Mouse (Mus musculus): ENCODE data around the gene Spout1.
"Not testable (repeated sequence)": the region's sequence is repeated elsewhere in the genome, so short reads cannot be mapped to it uniquely, and the experiment has no call there.

The Spout1 gene

GRCm38 (mm10) chr2:30177700-30178675 lies at the start of gene Spout1:
Spout1 (minus strand) TSS chr2:30178459.
- peak; percentile 97 for DNase-seq

- no peak for DNase-seq
Observed at GRCm38 (mm10) chr2:30216293-30216692, 38.0 kb upstream of the Spout1 start.

DNA sequence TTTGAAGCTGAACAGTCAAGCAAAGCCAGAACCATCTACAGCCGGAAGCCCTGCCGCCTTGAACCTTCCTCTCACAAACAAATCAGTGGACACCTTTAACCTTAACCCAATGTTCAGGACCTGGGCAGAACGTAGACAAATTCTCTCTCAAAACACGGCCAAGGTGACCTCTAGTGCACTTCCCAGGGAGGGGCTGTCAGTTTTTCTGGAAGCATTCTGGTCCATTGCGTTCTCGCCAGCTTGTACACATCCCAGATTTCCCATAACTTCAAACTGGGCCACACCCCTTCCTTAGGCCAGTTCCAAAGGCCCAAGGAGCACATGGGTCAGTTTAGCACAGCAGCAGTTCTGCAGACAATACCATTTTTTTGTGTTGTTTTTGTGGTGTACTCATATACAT lies 37.2 kb upstream of the Spout1 start:
- no peak for DNase-seq

GRCm38 (mm10) chr2:30214745-30215144 lies 36.5 kb upstream of the Spout1 start:
- DNase-seq = no peak

DNA sequence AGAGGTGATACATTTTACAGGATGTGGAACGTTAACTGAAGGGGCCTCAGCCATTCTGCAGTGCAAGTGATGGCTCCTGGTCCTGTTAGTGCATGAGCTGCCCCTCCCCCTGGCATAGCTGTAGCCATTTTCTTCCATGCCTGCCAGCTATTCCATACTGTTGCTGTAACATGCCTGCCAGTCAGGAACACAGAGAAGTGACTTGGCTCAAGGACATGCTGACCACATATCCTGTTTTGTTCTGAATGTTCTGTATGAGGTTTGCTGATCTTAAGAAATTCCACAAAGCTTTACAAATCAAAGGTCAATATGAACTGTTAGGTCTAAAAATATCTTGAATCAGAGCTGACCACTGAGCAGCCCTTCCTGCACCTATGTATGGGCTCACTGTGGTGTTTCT lies 34.7 kb upstream of the Spout1 start:
- no peak for DNase-seq

DNA sequence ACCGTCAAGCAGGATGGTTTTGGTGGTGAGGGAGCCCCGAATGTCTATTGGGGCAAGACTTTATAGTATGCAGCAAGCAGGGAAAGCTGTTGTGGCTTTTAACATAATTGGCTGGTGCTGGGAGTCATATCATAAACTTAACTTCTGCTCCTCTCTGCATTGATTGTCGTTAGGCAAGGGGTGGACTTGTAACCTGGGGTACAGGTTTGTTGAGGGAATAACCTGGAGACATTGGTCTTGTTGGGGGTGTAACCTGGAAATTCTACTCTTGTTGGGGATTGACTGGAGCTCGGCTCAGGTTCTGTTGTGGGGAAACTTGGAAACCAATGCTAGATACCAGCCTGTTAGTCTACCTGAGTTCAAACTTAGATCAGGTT lies 33.9 kb upstream of the Spout1 start:
- DNase-seq = no peak

GRCm38 (mm10) chr2:30211408-30212168 lies 33.3 kb upstream of the Spout1 start:
- no peak for DNase-seq

- DNase-seq = no peak
Observed at GRCm38 (mm10) chr2:30207886-30208285, 29.6 kb upstream of the Spout1 start.

DNA sequence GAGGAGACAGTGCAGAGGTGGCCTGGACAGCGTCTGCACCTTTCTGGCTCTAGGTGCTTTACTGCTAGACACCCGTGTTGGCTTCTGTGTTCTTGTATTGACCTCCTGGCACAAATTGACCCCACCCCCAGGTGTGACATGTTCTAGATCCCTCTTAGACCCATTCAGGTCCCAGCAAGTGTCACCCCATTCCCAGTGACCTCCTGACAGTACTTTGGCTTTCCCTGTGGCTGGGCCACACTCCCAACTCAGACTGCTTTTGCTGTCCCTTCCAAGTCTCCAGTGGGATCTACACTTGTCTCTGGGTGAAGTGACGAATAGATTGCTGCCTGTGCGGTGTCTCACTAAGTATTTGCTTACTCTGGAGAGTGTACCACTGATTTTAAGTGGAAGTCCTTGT lies 29.1 kb upstream of the Spout1 start:
- no peak for DNase-seq

DNA sequence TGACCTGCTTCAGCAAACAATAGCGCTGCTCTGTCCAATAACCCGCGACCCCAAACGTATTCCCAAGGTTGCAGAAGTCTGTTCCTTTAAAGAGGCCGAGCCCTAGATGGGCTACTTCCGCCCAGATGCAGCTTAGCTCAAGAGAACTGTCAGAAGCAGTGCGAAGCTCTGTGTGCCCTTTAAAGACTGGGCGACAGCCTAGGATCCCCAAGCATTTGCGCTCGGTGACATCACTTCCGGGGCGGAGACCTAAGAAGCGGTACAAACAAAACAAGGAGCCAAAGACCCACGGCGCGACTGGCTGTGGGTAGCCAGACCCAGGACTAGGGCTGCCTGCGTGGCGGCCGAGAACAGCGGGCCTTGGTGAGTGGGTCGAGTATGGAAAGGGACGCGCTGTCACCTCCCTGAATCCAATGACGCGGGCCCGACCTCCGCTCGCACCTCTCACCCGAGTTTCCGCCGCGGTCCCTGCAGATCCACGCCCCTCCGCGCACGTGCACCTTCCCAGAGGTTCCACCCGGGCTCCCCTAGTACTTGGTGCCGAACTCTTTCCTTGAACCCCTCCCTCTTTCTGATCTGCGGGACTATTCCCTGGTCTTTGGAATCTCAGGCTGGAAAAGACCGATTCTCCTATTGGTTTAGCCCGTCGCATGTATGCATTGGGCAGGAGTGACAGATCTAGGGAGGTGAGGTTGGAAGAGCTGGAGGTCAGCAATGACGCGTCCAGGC lies 27.5 kb upstream of the Spout1 start, which contains the start of gene Kyat1:
Kyat1 (minus strand) TSS at position 219 of the 729 bp plus-strand sequence.
- peak; percentile 97 for DNase-seq

GRCm38 (mm10) chr2:30205255-30205628 lies 27.0 kb upstream of the Spout1 start:
- DNase-seq = peak; percentile 59

DNA sequence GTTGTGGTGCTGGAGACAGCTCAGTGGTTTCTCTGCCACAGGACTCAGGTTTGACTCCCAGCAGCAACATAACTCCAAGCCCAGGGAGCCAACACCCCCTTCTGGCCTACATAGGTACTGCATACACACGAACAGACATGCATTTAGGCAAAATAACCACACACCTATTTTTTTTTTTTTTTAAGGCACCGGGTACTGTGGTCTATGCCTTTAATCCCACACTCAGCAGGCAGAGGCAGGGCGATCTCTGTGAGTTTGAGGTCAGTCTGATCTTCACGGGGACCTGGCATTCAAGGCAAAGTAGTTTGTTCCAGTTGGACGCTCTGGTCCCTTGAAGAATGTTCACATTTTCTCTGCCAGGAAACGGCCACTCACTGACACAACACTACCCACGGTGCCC lies 25.2 kb upstream of the Spout1 start:
- peak; percentile 30 for DNase-seq

DNA sequence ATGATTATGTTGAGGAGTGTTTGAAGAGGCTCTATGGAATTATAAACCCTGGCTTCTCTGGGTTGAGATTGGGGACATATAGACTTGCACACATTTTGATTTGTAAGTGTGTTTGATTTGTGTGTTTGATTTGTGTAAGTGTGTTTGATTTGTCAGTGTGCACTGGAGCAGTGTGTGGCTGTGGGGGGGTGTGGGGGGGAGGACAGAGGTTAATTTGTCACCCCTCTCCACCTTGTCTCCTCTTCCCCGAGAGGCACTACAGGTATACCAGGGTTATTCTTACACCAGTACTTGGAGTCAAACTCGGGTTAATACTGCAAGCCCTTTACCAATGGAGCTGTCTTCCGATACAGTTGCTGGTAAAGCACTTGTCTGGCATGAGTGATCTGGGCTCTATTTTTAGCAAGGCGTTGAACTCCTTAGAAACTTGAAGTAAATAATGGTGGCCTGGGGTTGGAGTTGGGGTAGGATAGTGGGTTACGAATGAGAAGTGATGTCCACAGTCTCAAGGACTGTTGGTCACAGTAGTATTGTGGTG lies 22.2 kb upstream of the Spout1 start:
- DNase-seq = no peak

- no peak for DNase-seq
Observed at GRCm38 (mm10) chr2:30199984-30200383, 21.7 kb upstream of the Spout1 start.

DNA sequence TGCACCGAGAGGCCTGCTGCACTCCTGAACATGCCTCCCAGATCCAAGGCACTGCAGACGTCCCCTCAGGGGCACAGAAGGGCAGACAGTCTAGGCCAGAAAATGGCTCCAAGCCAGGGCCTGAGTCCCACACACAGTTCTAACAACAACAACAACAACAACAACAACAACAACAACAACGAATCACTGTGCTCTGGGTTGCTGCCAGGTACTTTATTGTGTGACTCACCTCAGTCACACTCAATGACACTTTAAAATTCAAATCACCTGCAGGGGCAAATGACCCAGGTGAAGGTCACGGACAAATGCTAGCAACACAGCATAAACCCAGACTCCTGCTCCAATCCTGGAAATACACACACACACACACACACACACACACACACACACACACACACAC lies 19.8 kb upstream of the Spout1 start:
- DNase-seq = peak; percentile 40

DNA sequence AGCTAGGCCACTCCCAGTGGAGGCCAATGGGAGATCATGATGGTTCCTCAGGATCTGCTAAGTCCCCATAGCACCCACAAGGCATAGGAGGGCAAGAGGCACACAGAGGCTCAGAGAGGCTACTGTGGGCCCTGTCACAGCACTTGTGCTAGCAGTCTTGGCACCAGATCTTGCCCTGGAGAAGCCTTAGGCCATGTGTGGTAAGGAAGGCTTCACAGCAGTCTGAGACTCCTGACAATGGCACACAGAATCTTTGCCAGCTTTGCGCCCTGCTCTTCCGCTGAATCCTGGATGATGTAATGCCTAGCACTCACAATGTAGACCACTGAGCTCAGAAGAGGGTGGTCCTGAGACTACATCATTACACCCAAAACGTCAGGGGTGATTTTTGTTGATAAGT lies 16.4 kb upstream of the Spout1 start:
- DNase-seq = no peak

- peak; percentile 36 for DNase-seq
Observed at GRCm38 (mm10) chr2:30191790-30192580, 13.7 kb upstream of the Spout1 start.

- DNase-seq = no peak
Observed at GRCm38 (mm10) chr2:30185681-30186080, 7.4 kb upstream of the Spout1 start.

- DNase-seq = no peak
Observed at GRCm38 (mm10) chr2:30185276-30185675, 7.0 kb upstream of the Spout1 start.

- no peak for DNase-seq
Observed at GRCm38 (mm10) chr2:30183721-30184120, 5.5 kb upstream of the Spout1 start.

DNA sequence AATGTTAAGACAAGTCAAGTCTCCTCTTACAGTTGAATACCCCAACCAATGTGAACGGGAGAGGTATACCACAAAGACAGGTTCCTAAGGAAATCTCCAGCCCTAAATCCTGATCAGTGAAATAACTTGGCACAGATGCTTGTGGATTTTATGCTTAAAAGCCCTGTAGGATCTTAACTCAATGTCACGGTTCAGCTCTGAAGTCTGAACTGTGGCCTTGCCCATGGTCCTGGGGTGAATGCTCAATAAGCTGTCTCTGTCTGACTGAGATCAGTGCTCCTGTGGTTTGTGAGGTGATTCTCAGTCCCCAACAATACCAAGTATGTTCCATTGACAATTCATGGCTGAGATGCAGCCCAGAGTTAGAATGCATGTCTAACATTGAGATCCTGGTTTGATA lies 4.2 kb upstream of the Spout1 start:
- no peak for DNase-seq

GRCm38 (mm10) chr2:30178711-30179110 lies 452 bp upstream of the Spout1 start:
- not testable (repeated sequence) for DNase-seq
